Mouse (Mus musculus) intestine, embryonic 16.5 days (tissue): ENCODE measurements around the gene Pde3b. TPM values are rescaled to one million over a fixed set of nuclear protein-coding genes. Genes with fewer than 3 reads are reported as not detected.
"Not testable (repeated sequence)": the region's sequence is repeated elsewhere in the genome, so short reads cannot be mapped to it uniquely, and the experiment has no call there.

ENCODE experiments used
- ATAC-seq: fragments of 200-750 bp; cut with Nextera tagmentation; 2 replicates; pipeline ENCODE4 v1.8.0; 2017; ENCODE audit warnings: moderate TSS enrichment, moderate library complexity
- H3K27ac ChIP-seq: fragments of 300-500 bp; sonication (generic); 2 replicates; pipeline ENCODE4 v1.5.1; 2014; ENCODE audit warnings: mild to moderate bottlenecking, low read length
- H3K27me3 ChIP-seq: fragments of 300-500 bp; sonication (generic); replicated peaks from 2 replicates; pipeline ENCODE4 v1.6.1; 2014; ENCODE audit warnings: low read length, control low read depth, mixed read lengths; ENCODE audit not compliant: control insufficient read depth, insufficient read depth
- H3K36me3 ChIP-seq: fragments of 300-500 bp; sonication (generic); 2 replicates; pipeline ENCODE4 v1.6.1; 2014; ENCODE audit warnings: low read length, control low read depth; ENCODE audit not compliant: control insufficient read depth, insufficient read depth
- H3K4me1 ChIP-seq: fragments of 300-500 bp; sonication (generic); 2 replicates; pipeline ENCODE4 v1.6.1; 2014; ENCODE audit warnings: low read length, control low read depth, mixed read lengths; ENCODE audit not compliant: control insufficient read depth, insufficient read depth
- H3K4me2 ChIP-seq: fragments of 300-500 bp; sonication (generic); 2 replicates; pipeline ENCODE4 v1.6.1; 2014; ENCODE audit warnings: low read depth, low read length, control low read depth
- H3K4me3 ChIP-seq: fragments of 300-500 bp; sonication (generic); 2 replicates; pipeline ENCODE4 v1.5.1; 2014; ENCODE audit warnings: mild to moderate bottlenecking, low read length
- H3K9ac ChIP-seq: fragments of 300-500 bp; sonication (generic); 2 replicates; pipeline ENCODE4 v1.6.1; 2014; ENCODE audit warnings: low read depth, low read length
- H3K9me3 ChIP-seq: fragments of 300-500 bp; sonication (generic); 2 replicates; pipeline ENCODE4 v1.6.1; 2016; ENCODE audit warnings: low read length, control low read depth; ENCODE audit not compliant: control insufficient read depth
- WGBS: fragments of 180-500 bp; shearing (Covaris S2); extraction: QIAGEN DNeasy Blood & Tissue Kit; methylation state at CpG from one replicate; pipeline ENCODE4 v1.1.7; 2014; 5-methylcytosine and 5-hydroxymethylcytosine counted together
- polyA plus RNA-seq: library from polyadenylated mRNA; unstranded; fragments of >200 nt; fragmentation: Nextera tagmentation; extraction: Ambion mirVana; gene quantifications from 2 replicates; pipeline ENCODE4 v1.2.1, GENCODE M21; 2015

The Pde3b gene
- polyA plus RNA-seq: 1.3 and 1.5 TPM in 2 replicates

- H3K4me3 ChIP-seq: peak within 1 kb of the TSS; percentile 89
- WGBS: 3% methylated on average over 68 of the region's 70 CpGs
- ATAC-seq: peak; percentile 88
Measured at GRCm38 (mm10) chr7:114414421-114415335, at the start of gene Pde3b. Gene Pde3b, plus strand, starts transcription at chr7:114415281.

GRCm38 (mm10) chr7:114402130-114402529 lies 13.0 kb upstream of the Pde3b start:
- H3K4me2 ChIP-seq: no peak overlapping the region
- no peaks in the 10 kb centered on the region for H3K27me3 ChIP-seq
- 85% methylated on average over 3 of the region's 3 CpGs for WGBS
- no peaks in the 10 kb centered on the region for H3K9me3 ChIP-seq
- no peak overlapping the region for H3K27ac ChIP-seq
- ATAC-seq: no peak
- no peak overlapping the region for H3K9ac ChIP-seq
- no peak overlapping the region for H3K4me3 ChIP-seq
- no peaks in the 10 kb centered on the region for H3K4me1 ChIP-seq
- no peaks in the 10 kb centered on the region for H3K36me3 ChIP-seq

More at GRCm38 (mm10) chr7:114414421-114415335, at the start of gene Pde3b:
- peak within 1 kb of the TSS; percentile 87 for H3K9ac ChIP-seq
- H3K36me3 ChIP-seq: no peaks in the 10 kb centered on the region
- no peaks in the 10 kb centered on the region for H3K9me3 ChIP-seq
- H3K27ac ChIP-seq: peak within 1 kb of the TSS; percentile 70
- H3K4me2 ChIP-seq: peak within 1 kb of the TSS; percentile 97
- H3K4me1 ChIP-seq: peaks cover 3% of the 10 kb centered on the region
- no peaks in the 10 kb centered on the region for H3K27me3 ChIP-seq

- under 1% methylated on average over 99 of the region's 103 CpGs for WGBS
- peak overlapping the region; percentile 70 for H3K27ac ChIP-seq
- H3K36me3 ChIP-seq: no peaks in the 10 kb centered on the region
- H3K4me2 ChIP-seq: peak overlapping the region; percentile 97
- peak overlapping the region; percentile 87 for H3K9ac ChIP-seq
- peaks cover 3% of the 10 kb centered on the region for H3K4me1 ChIP-seq
- H3K9me3 ChIP-seq: no peaks in the 10 kb centered on the region
- peak; percentile 77 for ATAC-seq
- peak overlapping the region; percentile 89 for H3K4me3 ChIP-seq
- no peaks in the 10 kb centered on the region for H3K27me3 ChIP-seq
Measured at GRCm38 (mm10) chr7:114415336-114416020, 397 bp downstream of the Pde3b start.

- Histone ChIP-seq H3K4me3 (peak overlapping the region; percentile 89), H3K4me2 (peak overlapping the region; percentile 97), H3K27ac (peak overlapping the region; percentile 70; the same call in 1 of the 2 replicates), H3K9ac (peak overlapping the region; percentile 87), H3K4me1 (peaks cover 3% of the 10 kb centered on the region), H3K27me3 (no peaks in the 10 kb centered on the region), H3K36me3 (no peaks in the 10 kb centered on the region), H3K9me3 (no peaks in the 10 kb centered on the region)
- ATAC-seq: peak; percentile 52
- WGBS: under 1% methylated on average over 65 of the region's 66 CpGs
Measured at GRCm38 (mm10) chr7:114416021-114416845, 1.2 kb downstream of the Pde3b start.

GRCm38 (mm10) chr7:114419331-114419730 lies 4.2 kb downstream of the Pde3b start:
- H3K9ac ChIP-seq, H3K27me3 ChIP-seq, H3K4me1 ChIP-seq, H3K36me3 ChIP-seq, H3K4me2 ChIP-seq, H3K4me3 ChIP-seq, H3K9me3 ChIP-seq, ATAC-seq, H3K27ac ChIP-seq: not testable (repeated sequence)
- 69% methylated on average over 3 of the region's 3 CpGs for WGBS

- no peak overlapping the region for H3K4me2 ChIP-seq
- no peaks in the 10 kb centered on the region for H3K36me3 ChIP-seq
- no peak overlapping the region for H3K9ac ChIP-seq
- H3K4me1 ChIP-seq: peaks cover 3% of the 10 kb centered on the region; the same call in 1 of the 2 replicates
- H3K27ac ChIP-seq: no peak overlapping the region
- WGBS: 37% methylated on average over 4 of the region's 4 CpGs
- no peak for ATAC-seq
- no peak overlapping the region for H3K4me3 ChIP-seq
- H3K27me3 ChIP-seq: no peaks in the 10 kb centered on the region
- no peaks in the 10 kb centered on the region for H3K9me3 ChIP-seq
Measured at GRCm38 (mm10) chr7:114420918-114421317, 5.8 kb downstream of the Pde3b start.

GRCm38 (mm10) chr7:114422224-114422623 lies 7.1 kb downstream of the Pde3b start:
- 62% methylated on average over 3 of the region's 3 CpGs for WGBS
- H3K4me1 ChIP-seq: peaks cover 1% of the 10 kb centered on the region; the same call in 1 of the 2 replicates
- no peak overlapping the region for H3K9ac ChIP-seq
- no peaks in the 10 kb centered on the region for H3K9me3 ChIP-seq
- no peak overlapping the region for H3K4me3 ChIP-seq
- no peak overlapping the region for H3K4me2 ChIP-seq
- no peaks in the 10 kb centered on the region for H3K27me3 ChIP-seq
- no peaks in the 10 kb centered on the region for H3K36me3 ChIP-seq
- no peak overlapping the region for H3K27ac ChIP-seq
- no peak for ATAC-seq

GRCm38 (mm10) chr7:114429768-114430167 lies 14.7 kb downstream of the Pde3b start:
- H3K36me3 ChIP-seq: no peaks in the 10 kb centered on the region
- no peak for ATAC-seq
- 82% methylated on average over 5 of the region's 5 CpGs for WGBS
- H3K27ac ChIP-seq: no peak overlapping the region
- no peak overlapping the region for H3K9ac ChIP-seq
- no peaks in the 10 kb centered on the region for H3K4me1 ChIP-seq
- H3K4me2 ChIP-seq: no peak overlapping the region
- no peak overlapping the region for H3K4me3 ChIP-seq
- no peaks in the 10 kb centered on the region for H3K9me3 ChIP-seq
- H3K27me3 ChIP-seq: no peaks in the 10 kb centered on the region

GRCm38 (mm10) chr7:114431966-114432365 lies 16.9 kb downstream of the Pde3b start:
- H3K9me3 ChIP-seq: no peaks in the 10 kb centered on the region
- H3K27ac ChIP-seq: no peak overlapping the region
- no peaks in the 10 kb centered on the region for H3K27me3 ChIP-seq
- no peaks in the 10 kb centered on the region for H3K36me3 ChIP-seq
- 68% methylated on average over 4 of the region's 4 CpGs for whole genome bisulfite sequencing
- H3K4me2 ChIP-seq: no peak overlapping the region
- no peak overlapping the region for H3K4me3 ChIP-seq
- no peak overlapping the region for H3K9ac ChIP-seq
- no peak for ATAC-seq
- H3K4me1 ChIP-seq: no peaks in the 10 kb centered on the region
